Mouse (Mus musculus) inflammation-experienced regulatory T-cells, adult 6 months (primary cell): ENCODE results near the gene Adamtsl4. TPM values are rescaled to one million over a fixed set of nuclear protein-coding genes. Genes with fewer than 3 reads are reported as not detected.
"Not testable (repeated sequence)": the region's sequence is repeated elsewhere in the genome, so short reads cannot be mapped to it uniquely, and the experiment has no call there.

Experiments used
- ATAC-seq: one replicate; pipeline ENCODE4 v1.8.0; 2017
- polyA plus RNA-seq, 3 experiments: library from polyadenylated mRNA; unstranded; fragments of 100-300 nt; shearing (Covaris generic); gene quantifications; one replicate each; pipeline ENCODE4 v1.2.1; 2017

Adamtsl4 gene
- polyA plus RNA-seq, 3 experiments from 2014 or later = 2.0 to 4.6 (median 2.2) TPM

GRCm38 (mm10) chr3:95675301-95676092 is 12.2 kb downstream of the Adamtsl4 start:
- ATAC-seq = peak; percentile 7

- no peak for ATAC-seq
Observed at GRCm38 (mm10) chr3:95674812-95675211, 12.9 kb downstream of the Adamtsl4 start.

- ATAC-seq = peak; percentile 72
Observed at GRCm38 (mm10) chr3:95674236-95674635, 13.5 kb downstream of the Adamtsl4 start.

- no peak for ATAC-seq
Observed at GRCm38 (mm10) chr3:95673707-95674211, 14.0 kb downstream of the Adamtsl4 start.

- peak; percentile 59 for ATAC-seq
Observed at GRCm38 (mm10) chr3:95672861-95673706, 14.6 kb downstream of the Adamtsl4 start.

- ATAC-seq = peak; percentile 44
Observed at GRCm38 (mm10) chr3:95672461-95672860, 15.3 kb downstream of the Adamtsl4 start.

GRCm38 (mm10) chr3:95671201-95671600 is 16.5 kb downstream of the Adamtsl4 start:
- no peak for ATAC-seq

GRCm38 (mm10) chr3:95670419-95670818 is 17.3 kb downstream of the Adamtsl4 start:
- ATAC-seq = not testable (repeated sequence)

GRCm38 (mm10) chr3:95669309-95669665 is 18.4 kb downstream of the Adamtsl4 start:
- no peak for ATAC-seq

GRCm38 (mm10) chr3:95668589-95669308 is 19.0 kb downstream of the Adamtsl4 start:
- ATAC-seq = peak; percentile 14

GRCm38 (mm10) chr3:95668026-95668425 is 19.7 kb downstream of the Adamtsl4 start:
- no peak for ATAC-seq

- ATAC-seq = no peak
Observed at GRCm38 (mm10) chr3:95667521-95667920, 20.2 kb downstream of the Adamtsl4 start.

GRCm38 (mm10) chr3:95666124-95666844 is 21.4 kb downstream of the Adamtsl4 start:
- ATAC-seq = peak; percentile 56

GRCm38 (mm10) chr3:95664940-95665352 is 22.8 kb downstream of the Adamtsl4 start:
- ATAC-seq = no peak

- peak; percentile 6 for ATAC-seq
Observed at GRCm38 (mm10) chr3:95663969-95664608, 23.6 kb downstream of the Adamtsl4 start.

- ATAC-seq = no peak
Observed at GRCm38 (mm10) chr3:95663486-95663885, 24.2 kb downstream of the Adamtsl4 start.

- ATAC-seq = no peak
Observed at GRCm38 (mm10) chr3:95662724-95663449, 24.8 kb downstream of the Adamtsl4 start.

GRCm38 (mm10) chr3:95661945-95662715 is 25.6 kb downstream of the Adamtsl4 start:
- no peak for ATAC-seq

GRCm38 (mm10) chr3:95660788-95661478 is 26.8 kb downstream of the Adamtsl4 start:
- no peak for ATAC-seq
